Mouse (Mus musculus): ENCODE results near the gene Megf11. TPM values are rescaled to one million over a fixed set of nuclear protein-coding genes. Genes with fewer than 3 reads are reported as not detected.

The Megf11 gene
- polyA plus RNA-seq, 2 experiments: 0.80 to 1.0 TPM

- Histone ChIP-seq H3K4me1 (ENCODE audit: control insufficient read depth, insufficient read depth, low read length) (peaks cover 6% of the 10 kb centered on the region; the same call in 1 of the 2 replicates), H3K27ac (replicated peaks; ENCODE audit: low read depth, low read length) (no peak overlapping the region), H3K4me2 (replicated peaks; ENCODE audit: low read depth, low read length, severe bottlenecking) (no peak overlapping the region), H3K9ac (ENCODE audit: low read depth, low read length, severe bottlenecking) (no peak overlapping the region), H3K4me3 (replicated peaks; ENCODE audit: low read length) (no peak overlapping the region), H3K9me3 (ENCODE audit: control insufficient read depth, low read length) (no peaks in the 10 kb centered on the region), H3K36me3 (ENCODE audit: control insufficient read depth, insufficient read depth, low read length) (no peaks in the 10 kb centered on the region), H3K27me3 (ENCODE audit: control insufficient read depth, insufficient read depth, low read length) (no peaks in the 10 kb centered on the region)
- WGBS: 80% methylated on average over 2 of the region's 2 CpGs
- ATAC-seq (ENCODE audit: low FRiP score, low read depth): no peak
- no peak for TF ChIP-seq POLR2A (IDR thresholded peaks at IDR 0.05; ENCODE audit: borderline replicate concordance, extremely low read depth, insufficient read depth, insufficient read length)
- no peak for DNase-seq (ENCODE audit: low spot score)
Observed at GRCm38 (mm10) chr9:64739001-64739400, 353.6 kb downstream of the Megf11 start.

DNA sequence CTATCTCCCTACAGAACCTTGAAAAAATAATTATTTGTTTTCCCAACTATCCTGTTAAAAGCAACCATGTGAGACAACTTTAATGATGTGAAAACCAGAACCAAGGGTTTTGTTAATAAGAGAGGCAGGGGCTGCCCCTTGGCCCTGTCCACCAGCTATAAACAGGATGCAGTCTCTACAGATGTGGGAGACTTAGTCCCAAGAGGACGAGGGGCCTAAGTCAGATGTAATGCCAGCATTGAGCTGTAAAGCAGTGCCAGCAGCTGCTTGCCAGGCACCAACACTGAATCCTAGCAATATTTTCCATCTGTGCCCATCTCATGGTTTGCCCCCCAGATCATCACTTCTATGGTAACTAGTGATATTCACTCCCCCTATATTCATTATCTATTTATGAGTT, 357.0 kb downstream of the Megf11 start:
- no peak for TF ChIP-seq POLR2A (IDR thresholded peaks at IDR 0.05; ENCODE audit: borderline replicate concordance, extremely low read depth, insufficient read depth, insufficient read length)
- H3K27ac ChIP-seq (replicated peaks; ENCODE audit: low read depth, low read length): no peak overlapping the region
- no peak overlapping the region for H3K9ac ChIP-seq (ENCODE audit: low read depth, low read length, severe bottlenecking)
- no peaks in the 10 kb centered on the region for H3K27me3 ChIP-seq (ENCODE audit: control insufficient read depth, insufficient read depth, low read length)
- H3K9me3 ChIP-seq (ENCODE audit: control insufficient read depth, low read length): no peaks in the 10 kb centered on the region
- no peak for ATAC-seq (ENCODE audit: low FRiP score, low read depth)
- no peak overlapping the region for H3K4me3 ChIP-seq (replicated peaks; ENCODE audit: low read length)
- WGBS: 36% methylated on average over 1 of the region's 1 CpGs
- no peaks in the 10 kb centered on the region for H3K36me3 ChIP-seq (ENCODE audit: control insufficient read depth, insufficient read depth, low read length)
- no peak for DNase-seq (ENCODE audit: low spot score)
- H3K4me1 ChIP-seq (ENCODE audit: control insufficient read depth, insufficient read depth, low read length): no peaks in the 10 kb centered on the region
- no peak overlapping the region for H3K4me2 ChIP-seq (replicated peaks; ENCODE audit: low read depth, low read length, severe bottlenecking)

DNA sequence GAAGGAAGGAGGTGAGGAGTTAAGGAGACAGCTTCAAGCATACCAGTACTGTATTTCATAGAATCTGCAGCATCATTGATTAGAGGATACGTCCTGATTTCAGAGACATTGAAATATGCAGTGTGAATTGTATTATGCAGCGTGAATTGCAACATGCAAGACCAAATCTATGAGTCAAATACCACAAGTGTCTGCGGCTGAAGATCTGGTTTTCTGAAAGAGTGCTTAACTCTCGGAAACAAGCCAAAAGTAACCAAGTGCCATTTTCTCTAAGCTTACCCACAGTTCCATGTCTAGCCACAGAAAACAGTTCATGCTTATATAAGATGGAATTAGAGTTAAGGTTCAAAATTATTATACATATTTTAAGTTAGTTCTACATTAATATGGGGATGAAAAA, 362.3 kb downstream of the Megf11 start:
- Histone ChIP-seq H3K9me3 (ENCODE audit: control insufficient read depth, low read length) (no peaks in the 10 kb centered on the region), H3K4me1 (ENCODE audit: control insufficient read depth, insufficient read depth, low read length) (no peaks in the 10 kb centered on the region), H3K27me3 (ENCODE audit: control insufficient read depth, insufficient read depth, low read length) (no peaks in the 10 kb centered on the region), H3K9ac (ENCODE audit: low read depth, low read length, severe bottlenecking) (no peak overlapping the region), H3K4me3 (replicated peaks; ENCODE audit: low read length) (no peak overlapping the region), H3K36me3 (ENCODE audit: control insufficient read depth, insufficient read depth, low read length) (no peaks in the 10 kb centered on the region), H3K4me2 (replicated peaks; ENCODE audit: low read depth, low read length, severe bottlenecking) (no peak overlapping the region), H3K27ac (replicated peaks; ENCODE audit: low read depth, low read length) (no peak overlapping the region)
- no peak for DNase-seq (ENCODE audit: low spot score)
- no peak for TF ChIP-seq POLR2A (IDR thresholded peaks at IDR 0.05; ENCODE audit: borderline replicate concordance, extremely low read depth, insufficient read depth, insufficient read length)
- WGBS: 79% methylated on average over 4 of the region's 4 CpGs
- ATAC-seq (ENCODE audit: low FRiP score, low read depth): no peak

- WGBS: 84% methylated on average over 6 of the region's 6 CpGs
- DNase-seq (ENCODE audit: low spot score) (no peak), ATAC-seq (ENCODE audit: low FRiP score, low read depth) (no peak)
- H3K4me2 ChIP-seq (replicated peaks; ENCODE audit: low read depth, low read length, severe bottlenecking): no peak overlapping the region
- H3K36me3 ChIP-seq (ENCODE audit: control insufficient read depth, insufficient read depth, low read length): no peaks in the 10 kb centered on the region
- H3K27me3 ChIP-seq (ENCODE audit: control insufficient read depth, insufficient read depth, low read length): no peaks in the 10 kb centered on the region
- H3K9me3 ChIP-seq (ENCODE audit: control insufficient read depth, low read length): no peaks in the 10 kb centered on the region
- H3K27ac ChIP-seq (replicated peaks; ENCODE audit: low read depth, low read length): no peak overlapping the region
- no peak overlapping the region for H3K9ac ChIP-seq (ENCODE audit: low read depth, low read length, severe bottlenecking)
- no peaks in the 10 kb centered on the region for H3K4me1 ChIP-seq (ENCODE audit: control insufficient read depth, insufficient read depth, low read length)
- no peak for TF ChIP-seq POLR2A (IDR thresholded peaks at IDR 0.05; ENCODE audit: borderline replicate concordance, extremely low read depth, insufficient read depth, insufficient read length)
- no peak overlapping the region for H3K4me3 ChIP-seq (replicated peaks; ENCODE audit: low read length)
Observed at GRCm38 (mm10) chr9:64749314-64749713, 363.9 kb downstream of the Megf11 start.

GRCm38 (mm10) chr9:64752575-64752974, 367.1 kb downstream of the Megf11 start:
- DNase-seq (ENCODE audit: low spot score): no peak
- WGBS: 95% methylated on average over 5 of the region's 5 CpGs

DNA sequence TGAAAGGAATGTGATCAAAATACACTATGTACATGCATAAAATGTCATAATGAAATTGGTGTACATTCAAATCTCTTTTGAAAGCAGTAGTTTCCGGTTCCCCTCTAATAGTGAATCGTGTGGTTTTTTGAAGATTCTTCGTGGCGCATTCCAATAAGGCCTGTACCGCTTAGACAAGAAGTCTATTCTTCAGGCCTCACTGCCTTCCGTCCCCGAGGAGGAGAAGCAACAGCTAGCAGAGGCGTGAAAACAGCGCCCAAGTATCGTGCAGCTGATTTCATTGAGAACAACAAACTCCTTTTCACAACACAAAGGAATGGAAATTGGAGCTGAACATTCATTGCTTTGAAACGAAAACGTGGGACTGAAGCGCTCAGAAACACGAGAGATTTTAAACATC, 372.6 kb downstream of the Megf11 start:
- no peak overlapping the region for H3K4me3 ChIP-seq (replicated peaks; ENCODE audit: low read length)
- ATAC-seq (ENCODE audit: low FRiP score, low read depth) (no peak), DNase-seq (ENCODE audit: low spot score) (no peak)
- no peaks in the 10 kb centered on the region for H3K36me3 ChIP-seq (ENCODE audit: control insufficient read depth, insufficient read depth, low read length)
- H3K9ac ChIP-seq (ENCODE audit: low read depth, low read length, severe bottlenecking): no peak overlapping the region
- no peaks in the 10 kb centered on the region for H3K9me3 ChIP-seq (ENCODE audit: control insufficient read depth, low read length)
- no peak overlapping the region for H3K27ac ChIP-seq (replicated peaks; ENCODE audit: low read depth, low read length)
- 86% methylated on average over 14 of the region's 14 CpGs for WGBS
- H3K4me1 ChIP-seq (ENCODE audit: control insufficient read depth, insufficient read depth, low read length): no peaks in the 10 kb centered on the region
- no peaks in the 10 kb centered on the region for H3K27me3 ChIP-seq (ENCODE audit: control insufficient read depth, insufficient read depth, low read length)
- no peak for TF ChIP-seq POLR2A (IDR thresholded peaks at IDR 0.05; ENCODE audit: borderline replicate concordance, extremely low read depth, insufficient read depth, insufficient read length)
- H3K4me2 ChIP-seq (replicated peaks; ENCODE audit: low read depth, low read length, severe bottlenecking): no peak overlapping the region

More at GRCm38 (mm10) chr9:64752575-64752974, 367.1 kb downstream of the Megf11 start:
- Histone ChIP-seq H3K27me3 (ENCODE audit: control insufficient read depth, insufficient read depth, low read length) (no peaks in the 10 kb centered on the region), H3K4me2 (replicated peaks; ENCODE audit: low read depth, low read length, severe bottlenecking) (no peak overlapping the region), H3K4me1 (ENCODE audit: control insufficient read depth, insufficient read depth, low read length) (no peaks in the 10 kb centered on the region), H3K27ac (replicated peaks; ENCODE audit: low read depth, low read length) (no peak overlapping the region), H3K36me3 (ENCODE audit: control insufficient read depth, insufficient read depth, low read length) (no peaks in the 10 kb centered on the region), H3K9ac (ENCODE audit: low read depth, low read length, severe bottlenecking) (no peak overlapping the region), H3K9me3 (ENCODE audit: control insufficient read depth, low read length) (no peaks in the 10 kb centered on the region), H3K4me3 (replicated peaks; ENCODE audit: low read length) (no peak overlapping the region)
- TF ChIP-seq POLR2A (IDR thresholded peaks at IDR 0.05; ENCODE audit: borderline replicate concordance, extremely low read depth, insufficient read depth, insufficient read length): no peak
- ATAC-seq (ENCODE audit: low FRiP score, low read depth): no peak

Small RNA genes within 50 kb of the gene (microRNA-seq; reads per million reads assigned to microRNA genes)
- not detected for gene Gm47308

Other genes with a start within 250 kb of the Megf11 start
- gene Zwilch, start 212.5 kb upstream of the Megf11 start, polyA plus RNA-seq (2012; rRNA removed): 29.7 and 53.4 TPM in 2 replicates
- 16.4 and 17.3 TPM in 2 replicates for gene Zwilch, start 212.5 kb upstream of the Megf11 start, polyA plus RNA-seq (2014; fragmentation: Nextera tagmentation; extraction: Ambion mirVana)
- 1,022 and 1,322 TPM in 2 replicates for gene Rpl4, start 212.3 kb upstream of the Megf11 start, polyA plus RNA-seq (2012; rRNA removed)
- 1,375 and 1,385 TPM in 2 replicates for gene Rpl4, start 212.3 kb upstream of the Megf11 start, polyA plus RNA-seq (2014; fragmentation: Nextera tagmentation; extraction: Ambion mirVana)
- 10.5 and 16.8 TPM in 2 replicates for gene Snapc5, start 206.4 kb upstream of the Megf11 start, polyA plus RNA-seq (2012; rRNA removed)
- gene Snapc5, start 206.4 kb upstream of the Megf11 start, polyA plus RNA-seq (2014; fragmentation: Nextera tagmentation; extraction: Ambion mirVana): 19.1 and 22.6 TPM in 2 replicates
- gene Uchl4, start 150.4 kb upstream of the Megf11 start, polyA plus RNA-seq (2012; rRNA removed): 0.05 TPM in 1 of 2 replicates, not detected in the other
- gene Uchl4, start 150.4 kb upstream of the Megf11 start, polyA plus RNA-seq (2014; fragmentation: Nextera tagmentation; extraction: Ambion mirVana): 1.5 and 3.4 TPM in 2 replicates
- 51.3 and 58.6 TPM in 2 replicates for gene Map2k1, start 132.0 kb upstream of the Megf11 start, polyA plus RNA-seq (2012; rRNA removed)
- 81.3 and 82.2 TPM in 2 replicates for gene Map2k1, start 132.0 kb upstream of the Megf11 start, polyA plus RNA-seq (2014; fragmentation: Nextera tagmentation; extraction: Ambion mirVana)
- gene Tipin, start 104.0 kb upstream of the Megf11 start, polyA plus RNA-seq (2012; rRNA removed): 92.7 and 124 TPM in 2 replicates
- 199 TPM in 2 replicates for gene Tipin, start 104.0 kb upstream of the Megf11 start, polyA plus RNA-seq (2014; fragmentation: Nextera tagmentation; extraction: Ambion mirVana)
- gene Dis3l, start 44.3 kb upstream of the Megf11 start, polyA plus RNA-seq (2012; rRNA removed): 15.8 and 19.1 TPM in 2 replicates
- gene Dis3l, start 44.3 kb upstream of the Megf11 start, polyA plus RNA-seq (2014; fragmentation: Nextera tagmentation; extraction: Ambion mirVana): 19.9 and 20.9 TPM in 2 replicates